Mouse (Mus musculus) limb, embryonic 14.5 days (tissue): ENCODE measurements around the gene Hdac4. TPM values are rescaled to one million over a fixed set of nuclear protein-coding genes. Genes with fewer than 3 reads are reported as not detected.

Experiments used
- ATAC-seq: fragments of 200-750 bp; cut with Nextera tagmentation; 2 replicates; pipeline ENCODE4 v1.8.0; 2017; ENCODE audit warnings: low read depth, moderate number of reproducible peaks, moderate TSS enrichment; ENCODE audit not compliant: low FRiP score
- DNase-seq: peaks from one replicate; pipeline ENCODE4 v3.0.0-alpha.2; 2015; ENCODE audit warnings: low spot score
- H3K27ac ChIP-seq: fragments of 300-500 bp; sonication (generic); replicated peaks from 2 replicates; pipeline ENCODE4 v1.5.1; 2014; ENCODE audit warnings: low read depth, mild to moderate bottlenecking, low read length, moderate library complexity, mixed read lengths
- H3K27me3 ChIP-seq: fragments of 300-500 bp; sonication (generic); 2 replicates; pipeline ENCODE4 v1.6.1; 2014; ENCODE audit warnings: low read length, mixed read lengths; ENCODE audit not compliant: control insufficient read depth, insufficient read depth
- H3K36me3 ChIP-seq: fragments of 300-500 bp; sonication (generic); 2 replicates; pipeline ENCODE4 v1.6.1; 2014; ENCODE audit warnings: mild to moderate bottlenecking, low read length, moderate library complexity, mixed read lengths; ENCODE audit not compliant: control insufficient read depth, insufficient read depth
- H3K4me1 ChIP-seq: fragments of 300-500 bp; sonication (generic); 2 replicates; pipeline ENCODE4 v1.6.1; 2014; ENCODE audit warnings: antibody characterized with exemption, low read length, mixed read lengths; ENCODE audit not compliant: control insufficient read depth, insufficient read depth
- H3K4me2 ChIP-seq: fragments of 300-500 bp; sonication (generic); replicated peaks from 2 replicates; pipeline ENCODE4 v1.6.1; 2014; ENCODE audit warnings: low read depth, mild to moderate bottlenecking, low read length, moderate library complexity; ENCODE audit not compliant: severe bottlenecking
- H3K4me3 ChIP-seq: fragments of 300-500 bp; sonication (generic); replicated peaks from 2 replicates; pipeline ENCODE4 v1.5.1; 2014; ENCODE audit warnings: low read length
- H3K9ac ChIP-seq: fragments of 300-500 bp; sonication (generic); 2 replicates; pipeline ENCODE4 v1.6.1; 2014; ENCODE audit warnings: mild to moderate bottlenecking, low read depth, low read length, moderate library complexity; ENCODE audit not compliant: severe bottlenecking
- H3K9me3 ChIP-seq: fragments of 300-500 bp; sonication (generic); 2 replicates; pipeline ENCODE4 v1.6.1; 2016; ENCODE audit warnings: low read length; ENCODE audit not compliant: control insufficient read depth
- POLR2A ChIP-seq: fragments of 200-500 bp; IDR thresholded peaks from 2 replicates; pipeline ENCODE4 v1.8.0; 2012; ENCODE audit warnings: inconsistent platforms, mild to moderate bottlenecking, moderate library complexity, borderline replicate concordance; ENCODE audit not compliant: insufficient read depth, insufficient read length; ENCODE audit errors: extremely low read depth
- WGBS: fragments of 180-500 bp; shearing (Covaris S2); extraction: QIAGEN DNeasy Blood & Tissue Kit; methylation state at CpG from one replicate; pipeline ENCODE4 v1.1.7; 2014; 5-methylcytosine and 5-hydroxymethylcytosine counted together
- polyA plus RNA-seq, 2 experiments: library from polyadenylated mRNA; depleted of rRNA in 1 of 2; stranded (reverse) in 1 of 2; unstranded in 1 of 2; fragments of >200 nt; fragmentation: Nextera tagmentation in 1 of 2; extraction: Ambion mirVana in 1 of 2; gene quantifications; 2 replicates each; pipeline versions ENCODE4 v1.2.1 to v1.2.3; 2012 to 2014

Gene Hdac4
- polyA plus RNA-seq, 2 experiments, result 15.2 to 25.4 TPM

DNA sequence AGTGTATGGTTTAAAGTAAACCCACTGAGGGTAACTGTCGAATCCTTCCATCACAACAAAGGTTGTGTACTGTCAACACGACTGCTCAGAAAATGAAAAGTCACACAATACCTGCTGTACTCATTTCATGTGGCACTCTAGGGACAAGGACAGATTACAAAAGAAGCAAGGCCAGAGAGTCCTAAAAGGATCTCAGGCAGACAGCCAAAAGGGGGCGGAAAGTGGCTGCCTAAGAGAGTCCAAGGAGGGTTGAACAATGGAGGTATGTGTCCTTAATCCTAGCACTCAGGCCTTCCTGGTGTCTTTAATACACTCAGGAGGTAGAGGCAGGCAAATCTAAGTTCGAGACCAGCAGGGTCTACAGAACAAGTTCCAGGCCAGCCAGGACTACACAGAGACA lies 103.2 kb downstream of the Hdac4 start:
- H3K4me2 ChIP-seq, result no peak overlapping the region
- no peaks in the 10 kb centered on the region for H3K27me3 ChIP-seq
- H3K4me3 ChIP-seq, result no peak overlapping the region
- H3K4me1 ChIP-seq, result 0 out of 2 replicates have a peak, but pooled peaks cover 2% of the 10 kb centered on the region
- no peaks in the 10 kb centered on the region for H3K36me3 ChIP-seq
- ATAC-seq (no peak), DNase-seq (no peak)
- H3K9ac ChIP-seq, result no peak overlapping the region
- no peaks in the 10 kb centered on the region for H3K9me3 ChIP-seq
- 96% methylated on average over 4 of the region's 4 CpGs for WGBS
- no peak for TF ChIP-seq POLR2A
- no peak overlapping the region for H3K27ac ChIP-seq

DNA sequence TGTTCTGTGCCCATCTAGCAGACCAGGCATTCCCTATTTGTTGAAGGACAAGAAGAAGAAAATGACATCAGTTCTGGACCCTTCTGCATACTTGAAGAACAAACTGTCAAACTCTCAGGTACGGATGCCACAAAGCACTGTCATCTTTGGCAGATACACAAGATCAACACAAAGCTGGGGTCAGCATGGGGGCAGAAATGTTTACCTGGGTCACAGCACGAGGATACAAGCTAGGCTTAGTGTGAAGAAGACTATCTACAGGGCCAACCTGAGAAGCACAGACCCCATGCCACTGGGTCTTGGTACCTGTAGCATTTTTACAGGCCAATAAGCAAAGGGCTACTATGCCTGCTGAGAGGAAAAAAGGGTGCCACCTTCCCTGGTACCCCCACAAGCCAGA lies 107.7 kb downstream of the Hdac4 start:
- H3K9ac ChIP-seq, result no peak overlapping the region
- no peak for TF ChIP-seq POLR2A

DNA sequence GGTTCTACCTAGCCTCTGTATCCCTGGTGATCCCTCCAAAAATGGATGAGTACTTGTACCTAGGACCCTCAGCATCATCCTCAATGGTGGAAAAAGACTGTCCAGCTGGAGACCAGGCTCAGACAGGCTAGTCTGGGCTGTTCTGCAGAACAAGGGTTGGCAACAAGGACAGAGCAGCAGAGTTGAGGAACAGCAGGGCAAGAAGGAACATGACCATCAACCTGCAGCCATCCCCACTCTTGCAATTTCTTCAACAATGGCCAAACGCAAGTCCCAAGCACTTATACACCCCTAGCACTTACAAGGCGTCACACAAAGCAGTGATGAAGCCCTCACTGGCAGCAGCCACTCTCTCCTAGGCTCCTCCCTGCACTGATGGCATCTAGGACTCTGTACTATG lies 108.2 kb downstream of the Hdac4 start:
- TF ChIP-seq POLR2A, result no peak
- H3K4me2 ChIP-seq, result no peak overlapping the region
- DNase-seq (no peak), ATAC-seq (no peak)
- WGBS, result 70% methylated on average over 2 of the region's 2 CpGs
- H3K4me3 ChIP-seq, result no peak overlapping the region
- H3K36me3 ChIP-seq, result no peaks in the 10 kb centered on the region
- H3K27me3 ChIP-seq, result no peaks in the 10 kb centered on the region
- H3K4me1 ChIP-seq, result 0 out of 2 replicates have a peak, but pooled peaks cover 11% of the 10 kb centered on the region
- no peak overlapping the region for H3K27ac ChIP-seq
- H3K9me3 ChIP-seq, result no peaks in the 10 kb centered on the region
- no peak overlapping the region for H3K9ac ChIP-seq

More for the DNA sequence above, 107.7 kb downstream of the Hdac4 start:
- Histone ChIP-seq H3K27ac (no peak overlapping the region), H3K36me3 (no peaks in the 10 kb centered on the region), H3K27me3 (no peaks in the 10 kb centered on the region), H3K4me2 (no peak overlapping the region), H3K4me3 (no peak overlapping the region), H3K9me3 (no peaks in the 10 kb centered on the region), H3K4me1 (0 out of 2 replicates have a peak, but pooled peaks cover 11% of the 10 kb centered on the region)
- 77% methylated on average over 2 of the region's 2 CpGs for WGBS
- ATAC-seq, result no peak
- no peak for DNase-seq

- no peak overlapping the region for H3K4me2 ChIP-seq
- ATAC-seq (no peak), DNase-seq (no peak)
- no peak for TF ChIP-seq POLR2A
- no peaks in the 10 kb centered on the region for H3K27me3 ChIP-seq
- H3K27ac ChIP-seq, result no peak overlapping the region
- H3K4me3 ChIP-seq, result no peak overlapping the region
- H3K9ac ChIP-seq, result no peak overlapping the region
- no peaks in the 10 kb centered on the region for H3K36me3 ChIP-seq
- H3K4me1 ChIP-seq, result 0 out of 2 replicates have a peak, but pooled peaks cover 11% of the 10 kb centered on the region
- no peaks in the 10 kb centered on the region for H3K9me3 ChIP-seq
- 69% methylated on average over 4 of the region's 4 CpGs for WGBS
Observed at GRCm38 (mm10) chr1:92086841-92087240, 108.7 kb downstream of the Hdac4 start.

DNA sequence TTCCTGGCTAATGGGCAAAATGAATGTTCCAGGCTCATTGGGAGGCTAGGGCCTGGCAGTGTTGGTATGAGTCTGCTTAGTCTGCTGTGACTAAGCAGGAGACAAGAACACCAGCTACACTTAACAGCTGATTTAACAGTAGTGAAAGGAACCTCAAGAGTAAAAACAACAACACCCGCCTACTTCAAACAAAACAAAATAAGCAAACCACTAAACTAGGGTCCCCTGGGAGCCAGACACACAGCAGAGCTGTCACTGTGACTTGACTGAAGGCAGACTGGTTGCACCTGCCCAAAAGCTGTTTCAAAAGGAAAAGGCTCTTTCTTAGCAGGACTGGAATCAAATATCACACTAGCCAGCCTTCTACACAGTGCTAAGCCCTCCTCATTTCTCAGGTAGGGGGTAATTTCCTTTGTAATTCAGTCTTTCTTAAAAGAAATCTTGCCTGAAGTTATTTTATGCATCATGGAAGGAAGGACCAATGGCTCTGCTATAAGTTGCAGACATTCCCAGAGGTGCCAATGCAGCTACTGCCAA lies 109.2 kb downstream of the Hdac4 start:
- Histone ChIP-seq H3K4me3 (no peak overlapping the region), H3K27me3 (no peaks in the 10 kb centered on the region), H3K27ac (no peak overlapping the region), H3K36me3 (no peaks in the 10 kb centered on the region), H3K4me2 (no peak overlapping the region), H3K4me1 (0 out of 2 replicates have a peak, but pooled peaks cover 11% of the 10 kb centered on the region), H3K9me3 (no peaks in the 10 kb centered on the region), H3K9ac (no peak overlapping the region)
- TF ChIP-seq POLR2A, result no peak
- no peak for ATAC-seq
- 50% methylated on average over 1 of the region's 1 CpGs for WGBS
- no peak for DNase-seq
